Mouse (Mus musculus): Measurements from ENCODE around the gene Lmx1b.

Gene Lmx1b

GRCm38 (mm10) chr2:33546051-33546450 is 94.3 kb downstream of the Lmx1b start:
- in situ Hi-C loops (cut with MboI; ENCODE audit: unreplicated experiment in 2 of 2): no loop called here

GRCm38 (mm10) chr2:33544781-33545566 is 95.3 kb downstream of the Lmx1b start:
- in situ Hi-C loops (cut with MboI; ENCODE audit: unreplicated experiment in 2 of 2): no loop called here

- in situ Hi-C loops (cut with MboI; ENCODE audit: unreplicated experiment in 2 of 2): no loop called here
These were observed 96.0 kb downstream of the Lmx1b start for GRCm38 (mm10) chr2:33544203-33544762.

- in situ Hi-C loops (cut with MboI; ENCODE audit: unreplicated experiment in 2 of 2): no loop called here
These were observed 96.7 kb downstream of the Lmx1b start for GRCm38 (mm10) chr2:33543429-33544202.

- in situ Hi-C loops (cut with MboI; ENCODE audit: unreplicated experiment in 2 of 2): no loop called here
These were observed 97.4 kb downstream of the Lmx1b start for GRCm38 (mm10) chr2:33542696-33543428.

- in situ Hi-C loops (cut with MboI; ENCODE audit: unreplicated experiment in 2 of 2): no loop called here
These were observed 114.8 kb downstream of the Lmx1b start for GRCm38 (mm10) chr2:33525274-33526055.

- in situ Hi-C loops (cut with MboI; ENCODE audit: unreplicated experiment in 2 of 2): no loop called here
These were observed 124.5 kb downstream of the Lmx1b start for GRCm38 (mm10) chr2:33515856-33516255.

GRCm38 (mm10) chr2:33515431-33515830 is 124.9 kb downstream of the Lmx1b start:
- in situ Hi-C loops (cut with MboI; ENCODE audit: unreplicated experiment in 2 of 2): no loop called here
